Mouse (Mus musculus) liver, adult 2 months (tissue): ENCODE measurements around the gene Csrp1. TPM values are rescaled to one million over a fixed set of nuclear protein-coding genes. Genes with fewer than 3 reads are reported as not detected.

Experiments
- DNase-seq: peaks from one replicate; pipeline ENCODE4 v3.0.0-alpha.2; 2011; ENCODE audit warnings: low read depth, low spot score; ENCODE audit errors: extremely low read depth
- H3K27ac ChIP-seq: fragments of 200-500 bp; replicated peaks from 2 replicates; pipeline ENCODE4 v1.5.1; 2012; ENCODE audit warnings: low read depth, mild to moderate bottlenecking, control low read depth, inconsistent platforms, low read length; ENCODE audit not compliant: insufficient read depth
- H3K27me3 ChIP-seq: fragments of 200-500 bp; 2 replicates; pipeline ENCODE4 v1.6.1; 2012; ENCODE audit warnings: mild to moderate bottlenecking, moderate library complexity, low read length, inconsistent platforms; ENCODE audit not compliant: control insufficient read depth, insufficient read depth
- H3K36me3 ChIP-seq: fragments of 200-500 bp; 2 replicates; pipeline ENCODE4 v1.6.1; 2012; ENCODE audit warnings: low read length, inconsistent platforms; ENCODE audit not compliant: control insufficient read depth, insufficient read depth
- H3K4me1 ChIP-seq: fragments of 200-500 bp; 2 replicates; pipeline ENCODE4 v1.6.1; 2011; ENCODE audit warnings: low read length; ENCODE audit not compliant: control insufficient read depth, insufficient read depth
- H3K4me3 ChIP-seq: fragments of 200-500 bp; 2 replicates; pipeline ENCODE4 v1.5.1; 2011; ENCODE audit warnings: low read depth, mild to moderate bottlenecking, control low read depth, low read length, moderate library complexity; ENCODE audit not compliant: insufficient read depth
- H3K79me2 ChIP-seq: fragments of 200-500 bp; 2 replicates; pipeline ENCODE4 v1.6.1; 2012; ENCODE audit warnings: inconsistent platforms, mild to moderate bottlenecking, low read length, moderate library complexity; ENCODE audit not compliant: control insufficient read depth, insufficient read depth
- H3K9ac ChIP-seq: fragments of 200-500 bp; 2 replicates; pipeline ENCODE4 v1.6.1; 2012; ENCODE audit warnings: low read depth, mild to moderate bottlenecking, control low read depth, inconsistent platforms, low read length
- CTCF ChIP-seq: fragments of 200-500 bp; IDR thresholded peaks from 2 replicates; pipeline ENCODE4 v1.5.1; 2011; ENCODE audit warnings: low read depth, low read length, control low read depth
- POLR2A ChIP-seq: fragments of 200-500 bp; IDR thresholded peaks from 2 replicates; pipeline ENCODE4 v1.6.1; 2011; ENCODE audit warnings: low read length, control low read depth; ENCODE audit not compliant: insufficient read depth; ENCODE audit errors: extremely low read depth
- WGBS: fragments of 180-500 bp; shearing (Covaris S2); methylation state at CpG from one replicate; pipeline ENCODE4 v1.1.7; 2018; 5-methylcytosine and 5-hydroxymethylcytosine counted together
- polyA plus RNA-seq: library from polyadenylated mRNA; depleted of rRNA; stranded (reverse); fragments of >200 nt; gene quantifications from 2 replicates; pipeline ENCODE4 v1.2.3, GENCODE M21; 2012
- total RNA-seq: library from RNA; depleted of rRNA; stranded (reverse); fragments of >200 nt; gene quantifications from 2 replicates; pipeline ENCODE4 v1.2.3, GENCODE M21; 2014

The Csrp1 gene
- total and polyA plus RNA-seq, 2 experiments = 11.9 to 13.7 TPM

DNA sequence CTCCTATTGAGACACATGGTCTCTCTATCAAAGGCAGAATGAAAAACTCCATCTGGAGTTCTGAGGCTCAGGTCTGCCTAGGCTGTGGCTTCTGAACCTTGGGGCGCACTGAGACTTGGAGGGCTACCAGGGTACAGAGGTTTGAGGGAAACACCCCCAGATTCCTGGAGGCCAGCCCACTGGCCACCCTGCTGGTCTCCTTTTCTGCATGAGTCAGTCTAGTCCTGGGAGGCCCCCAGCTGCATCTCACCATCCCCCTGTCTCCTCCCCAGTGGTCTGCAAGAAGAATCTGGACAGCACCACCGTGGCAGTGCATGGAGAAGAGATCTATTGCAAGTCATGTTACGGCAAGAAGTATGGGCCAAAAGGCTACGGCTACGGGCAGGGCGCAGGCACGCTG is 25.1 kb downstream of the Csrp1 start:
- no peaks in the 10 kb centered on the region for H3K79me2 ChIP-seq
- TF ChIP-seq CTCF = no peak
- TF ChIP-seq POLR2A = no peak
- H3K27me3 ChIP-seq = no peaks in the 10 kb centered on the region
- no peaks in the 10 kb centered on the region for H3K36me3 ChIP-seq
- H3K4me1 ChIP-seq = 0 out of 2 replicates have a peak, but pooled peaks cover 2% of the 10 kb centered on the region
- no peak overlapping the region for H3K4me3 ChIP-seq
- no peak for DNase-seq
- H3K9ac ChIP-seq = no peak overlapping the region
- no peak overlapping the region for H3K27ac ChIP-seq
- 88% methylated on average over 7 of the region's 7 CpGs for WGBS

DNA sequence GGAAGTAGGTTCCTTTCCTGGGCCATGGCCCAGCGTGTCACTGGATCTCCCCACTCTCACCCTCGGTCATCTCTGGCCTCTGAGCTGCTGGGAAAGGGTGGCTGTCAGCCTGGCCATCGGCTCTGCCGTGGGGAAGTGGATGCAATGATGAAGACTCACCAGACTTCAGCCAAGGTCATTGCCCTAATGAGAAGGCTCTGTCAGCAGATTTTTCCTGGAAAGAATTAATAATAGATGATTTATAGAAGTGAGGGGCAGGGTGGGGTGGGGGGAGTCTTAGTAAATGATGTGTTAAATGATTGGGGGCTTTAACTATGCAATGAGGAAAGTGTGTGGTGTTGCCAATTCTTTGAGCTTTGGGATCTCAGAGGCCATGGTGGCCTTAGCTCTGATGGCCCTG is 26.4 kb downstream of the Csrp1 start:
- 75% methylated on average over 4 of the region's 4 CpGs for WGBS
- Histone ChIP-seq H3K4me3 (no peak overlapping the region), H3K4me1 (0 out of 2 replicates have a peak, but pooled peaks cover 2% of the 10 kb centered on the region), H3K36me3 (no peaks in the 10 kb centered on the region), H3K79me2 (no peaks in the 10 kb centered on the region), H3K9ac (no peak overlapping the region), H3K27me3 (no peaks in the 10 kb centered on the region), H3K27ac (no peak overlapping the region)
- peak; percentile 28 for DNase-seq
- no peak for TF ChIP-seq CTCF
- no peak for TF ChIP-seq POLR2A

- no peaks in the 10 kb centered on the region for H3K79me2 ChIP-seq
- DNase-seq = peak; percentile 72
- H3K4me3 ChIP-seq = no peak overlapping the region
- 19% methylated on average over 10 of the region's 10 CpGs for WGBS
- H3K27ac ChIP-seq = no peak overlapping the region
- peak; percentile 99 for TF ChIP-seq CTCF
- no peak for TF ChIP-seq POLR2A
- H3K4me1 ChIP-seq = no peaks in the 10 kb centered on the region
- no peaks in the 10 kb centered on the region for H3K36me3 ChIP-seq
- H3K9ac ChIP-seq = no peak overlapping the region
- no peaks in the 10 kb centered on the region for H3K27me3 ChIP-seq
Measured at GRCm38 (mm10) chr1:135752737-135753348, 33.0 kb downstream of the Csrp1 start.

GRCm38 (mm10) chr1:135755287-135755686 is 35.4 kb downstream of the Csrp1 start:
- no peaks in the 10 kb centered on the region for H3K79me2 ChIP-seq
- TF ChIP-seq POLR2A = no peak
- no peak for TF ChIP-seq CTCF
- no peaks in the 10 kb centered on the region for H3K36me3 ChIP-seq
- no peak overlapping the region for H3K9ac ChIP-seq
- no peak overlapping the region for H3K4me3 ChIP-seq
- no peaks in the 10 kb centered on the region for H3K27me3 ChIP-seq
- no peaks in the 10 kb centered on the region for H3K4me1 ChIP-seq
- DNase-seq = no peak
- H3K27ac ChIP-seq = no peak overlapping the region
- WGBS = 72% methylated on average over 9 of the region's 9 CpGs

GRCm38 (mm10) chr1:135755913-135756312 is 36.1 kb downstream of the Csrp1 start:
- no peak for DNase-seq
- Histone ChIP-seq H3K27ac (no peak overlapping the region), H3K36me3 (no peaks in the 10 kb centered on the region), H3K27me3 (no peaks in the 10 kb centered on the region), H3K79me2 (no peaks in the 10 kb centered on the region), H3K4me3 (no peak overlapping the region), H3K4me1 (no peaks in the 10 kb centered on the region), H3K9ac (no peak overlapping the region)
- no peak for TF ChIP-seq CTCF
- TF ChIP-seq POLR2A = no peak
- WGBS = 56% methylated on average over 3 of the region's 3 CpGs

GRCm38 (mm10) chr1:135757287-135757686 is 37.4 kb downstream of the Csrp1 start:
- no peak overlapping the region for H3K27ac ChIP-seq
- 74% methylated on average over 8 of the region's 8 CpGs for WGBS
- no peaks in the 10 kb centered on the region for H3K79me2 ChIP-seq
- H3K36me3 ChIP-seq = no peaks in the 10 kb centered on the region
- no peak overlapping the region for H3K4me3 ChIP-seq
- H3K9ac ChIP-seq = no peak overlapping the region
- no peaks in the 10 kb centered on the region for H3K27me3 ChIP-seq
- no peaks in the 10 kb centered on the region for H3K4me1 ChIP-seq
- TF ChIP-seq POLR2A (no peak), CTCF (no peak)
- DNase-seq = no peak
